ENCODE assay signal across 14 mouse cellular contexts in the genomic region with DNA sequence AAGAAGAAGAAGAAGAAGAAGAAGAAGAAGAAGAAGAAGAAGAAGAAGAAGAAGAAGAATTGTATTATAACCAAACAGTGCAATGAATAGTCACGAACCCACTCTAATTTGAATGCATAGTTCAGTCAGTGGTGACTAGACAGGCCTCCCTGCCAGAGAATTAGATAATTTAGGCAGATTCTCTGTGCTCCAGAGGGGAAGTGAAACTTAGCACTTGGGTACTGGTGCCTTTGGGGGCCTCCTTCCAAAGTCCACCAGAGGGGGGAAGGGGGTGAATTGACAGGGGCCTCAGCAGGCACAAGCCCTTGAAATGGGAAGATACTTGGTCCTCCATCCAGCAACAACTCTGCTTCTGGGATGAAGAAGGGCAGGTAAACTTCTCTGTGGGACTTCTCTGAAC.
"Had no signal": no experiment of that assay in that cellular context is flagged by ENCODE, and none has a peak within 500 bp of the region (broad histone marks: within the 10 kb centered on the region; RNA-seq: fewer than 3 reads in every experiment).

No protein-coding gene starts in this region.

- DNase-seq: kidney, adult 11 months; kidney, adult 8-10 months; kidney, postnatal 10 days; kidney, postnatal 36 days; liver, embryonic 13.5 days; lung, adult 2 months; lung, postnatal 14 days; lung, postnatal 4 days; right cerebral cortex, adult 18-20 months; right cerebral cortex, postnatal 14 days; right cerebral cortex, postnatal 4 days; thymus, adult 18-20 months; thymus, postnatal 36 days had no signal

- ATAC-seq: midbrain, embryonic 13.5 days had no signal
